Mouse (Mus musculus) G1E (cell line): ENCODE measurements at regions not wholly inside any gene's neighbourhood (a gene's known extent, or its start where the extent isn't known, plus 50 kb on each side); places are given as distances from the start of the nearest gene placed in this dataset.

Experiments
- CTCF ChIP-seq: IDR thresholded peaks from 2 replicates; pipeline ENCODE4 v1.5.1; 2012; ENCODE audit warnings: low read depth, low read length, inconsistent platforms, mixed read lengths
- GATA2 ChIP-seq: IDR thresholded peaks from 2 replicates; pipeline ENCODE4 v1.6.1; 2012; ENCODE audit warnings: low read depth, low read length, inconsistent platforms, borderline replicate concordance

GRCm38 (mm10) chr7:121314521-121314920 is 77.1 kb upstream of the Hs3st2 start:
- no peak for TF ChIP-seq CTCF
- no peak for TF ChIP-seq GATA2
